ENCODE assay signal across 15 mouse cellular contexts in the genomic region with DNA sequence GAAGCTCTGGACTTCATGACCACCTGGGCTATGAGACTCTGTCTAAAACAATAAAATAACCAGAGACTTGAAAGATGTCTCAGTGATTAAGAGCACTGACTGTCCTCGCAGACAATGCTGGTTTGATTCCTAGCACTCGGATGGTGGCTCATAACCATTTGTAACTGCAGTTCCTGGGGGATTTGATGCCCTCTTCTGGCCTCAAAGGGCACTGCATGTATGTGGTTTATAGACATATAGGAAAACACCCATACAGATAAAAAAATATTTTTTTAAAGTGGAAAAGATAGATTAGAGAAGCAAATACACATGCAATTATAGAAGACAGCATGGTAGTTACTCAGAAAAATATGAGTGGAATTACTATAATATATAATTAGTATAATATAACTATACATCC. TPM values are rescaled to one million over a fixed set of nuclear protein-coding genes. Genes with fewer than 3 reads are reported as not detected.
DNase-seq lines count a peak whose midpoint lies in the region; ATAC-seq and TF ChIP-seq lines count a peak whose summit lies in the region.
"Had no signal": no experiment of that assay in that cellular context is flagged by ENCODE, and none has a peak within 500 bp of the region (broad histone marks: within the 10 kb centered on the region; RNA-seq: fewer than 3 reads in every experiment).

No protein-coding gene starts in this region.

- DNase-seq in heart, adult 11 months = peak; percentile 84
- DNase-seq in heart, postnatal 36 days = no peak
- no peak for DNase-seq in lung, embryonic 14.5 days
- no peak for DNase-seq in lung, postnatal 4 days
- peak; percentile 69 for DNase-seq in MEL (ENCODE audit: low read depth, low spot score)
- DNase-seq in frontal cortex, postnatal 10 days (ENCODE audit: low spot score in 2 of 2) = no peak
- DNase-seq in right cerebral cortex, postnatal 14 days = no peak
- DNase-seq: cerebellum, adult 8-10 months; kidney, adult 9 months; spleen, adult 18-20 months had no signal

- H3K36me3 ChIP-seq in lung, embryonic 14.5 days (ENCODE audit: insufficient read depth) = no peaks in the 10 kb centered on the region
- H3K36me3 ChIP-seq in MEL (ENCODE audit: control insufficient read depth in 1 of 2, insufficient read depth in 2 of 2, low read length in 2 of 2) = peaks cover 0 to 10% of the 10 kb centered on the region in 2 experiments; a peak in 2 of 4 replicates
- H3K36me3 ChIP-seq in small intestine, adult 2 months (ENCODE audit: control insufficient read depth, insufficient read depth, low read length) = no peaks in the 10 kb centered on the region
- H3K36me3 ChIP-seq: hindbrain, embryonic 15.5 days; lung, embryonic 15.5 days had no signal

- H3K4me3 ChIP-seq in lung, embryonic 14.5 days (ENCODE audit: low read depth, low read length) = no peak overlapping the region
- H3K4me3 ChIP-seq in MEL (ENCODE audit: control insufficient read depth in 1 of 2, insufficient read depth in 1 of 2, low read depth in 2 of 2, low read length in 2 of 2) = no peak overlapping the region
- H3K4me3 ChIP-seq in small intestine, adult 2 months (ENCODE audit: low read depth, low read length) = no peak overlapping the region
- H3K4me3 ChIP-seq: forebrain, embryonic 13.5 days; hindbrain, embryonic 15.5 days; lung, embryonic 15.5 days had no signal

- ATAC-seq in lung, embryonic 14.5 days (ENCODE audit: insufficient read depth) = no peak
- ATAC-seq: forebrain, embryonic 13.5 days; Patski had no signal

- H3K79me2 ChIP-seq in MEL (ENCODE audit: control insufficient read depth, insufficient read depth, low read length, poor library complexity) = peaks cover 8% of the 10 kb centered on the region

- TF ChIP-seq CTCF in lung, embryonic 14.5 days (IDR thresholded peaks at IDR 0.05; ENCODE audit: low read depth) = peak; percentile 29; the same call in 1 of the 2 replicates
- peak; percentile 38 to 60 (median 58); a peak in 5 of 6 replicates for TF ChIP-seq CTCF in MEL (IDR thresholded peaks at IDR 0.05 in 2 of 3, conservative IDR thresholded peaks at IDR 0.05 in 1 of 3; ENCODE audit: control insufficient read depth in 1 of 3, insufficient read depth in 1 of 3, low read depth in 2 of 3, low read length in 3 of 3, poor library complexity in 1 of 3, severe bottlenecking in 1 of 3)
- TF ChIP-seq CTCF in small intestine, adult 2 months (IDR thresholded peaks at IDR 0.05; ENCODE audit: extremely low read depth, insufficient read length, insufficient replicate concordance, low read depth, low read length) = peak; percentile 21; the same call in 1 of the 2 replicates

- TF ChIP-seq RAD21 in MEL (IDR thresholded peaks at IDR 0.05; ENCODE audit: low read depth, low read length) = peak; percentile 28

- H3K9me3 ChIP-seq in lung, embryonic 14.5 days (ENCODE audit: low read depth, low read length) = no peaks in the 10 kb centered on the region
- no peaks in the 10 kb centered on the region for H3K9me3 ChIP-seq in MEL (replicated peaks; ENCODE audit: insufficient read depth, low read length)
- H3K9me3 ChIP-seq: forebrain, embryonic 13.5 days; hindbrain, embryonic 15.5 days; lung, embryonic 15.5 days had no signal

- TF ChIP-seq EP300 in MEL (IDR thresholded peaks at IDR 0.05; ENCODE audit: low read depth in 1 of 2, low read length in 2 of 2) = no peak

- 84% methylated on average over 2 of the region's 2 CpGs for WGBS in lung, embryonic 14.5 days
- 69% methylated on average over 2 of the region's 2 CpGs for WGBS in small intestine, adult 2 months

- H3K27ac ChIP-seq in lung, embryonic 14.5 days (ENCODE audit: low read depth) = no peak overlapping the region
- no peak overlapping the region for H3K27ac ChIP-seq in MEL (ENCODE audit: control insufficient read depth, low read depth, low read length)
- H3K27ac ChIP-seq in small intestine, adult 2 months (ENCODE audit: insufficient read depth, low read depth, low read length) = no peak overlapping the region
- H3K27ac ChIP-seq: forebrain, embryonic 13.5 days; hindbrain, embryonic 15.5 days; lung, embryonic 15.5 days had no signal

- no peaks in the 10 kb centered on the region for H3K27me3 ChIP-seq in lung, embryonic 14.5 days (ENCODE audit: insufficient read depth, low read length)
- H3K27me3 ChIP-seq in MEL (ENCODE audit: control insufficient read depth in 1 of 2, insufficient read depth in 2 of 2, low read length in 2 of 2) = no peaks in the 10 kb centered on the region
- H3K27me3 ChIP-seq in small intestine, adult 2 months (ENCODE audit: control insufficient read depth, insufficient read depth, low read length) = no peaks in the 10 kb centered on the region
- H3K27me3 ChIP-seq: hindbrain, embryonic 15.5 days; lung, embryonic 15.5 days; Patski had no signal

- H3K4me2 ChIP-seq in lung, embryonic 14.5 days = no peak overlapping the region
- H3K4me2 ChIP-seq: forebrain, embryonic 13.5 days; hindbrain, embryonic 15.5 days; lung, embryonic 15.5 days had no signal

- no peak for TF ChIP-seq POLR2A in MEL (IDR thresholded peaks at IDR 0.05; ENCODE audit: control insufficient read depth in 1 of 2, insufficient read depth in 1 of 2, low read depth in 1 of 2, low read length in 2 of 2, poor library complexity in 1 of 2)
- TF ChIP-seq POLR2A in small intestine, adult 2 months (IDR thresholded peaks at IDR 0.05; ENCODE audit: low read depth, low read length) = no peak

- intact Hi-C loops in heart, postnatal 36 days (cut with DNase I) = loop anchor here (5.0 kb wide), 1 partner anchor 130 kb away; the partner anchor contains the start of genes Gm28042 and Jmjd7

- H3K4me1 ChIP-seq in lung, embryonic 14.5 days (ENCODE audit: insufficient read depth) = no peaks in the 10 kb centered on the region
- peaks cover 0 to 5% of the 10 kb centered on the region in 2 experiments; a peak in 3 of 4 replicates for H3K4me1 ChIP-seq in MEL (ENCODE audit: control insufficient read depth in 1 of 2, insufficient read depth in 2 of 2, low read length in 2 of 2)
- no peaks in the 10 kb centered on the region for H3K4me1 ChIP-seq in small intestine, adult 2 months (ENCODE audit: control insufficient read depth, insufficient read depth, insufficient read length, low read length)

- no peak overlapping the region for H3K9ac ChIP-seq in lung, embryonic 14.5 days
- H3K9ac ChIP-seq in MEL (ENCODE audit: control insufficient read depth, low read depth, low read length, poor library complexity, severe bottlenecking) = no peak overlapping the region
- H3K9ac ChIP-seq: forebrain, embryonic 13.5 days; hindbrain, embryonic 15.5 days; lung, embryonic 15.5 days had no signal

TF ChIP-seq in MEL, 35 proteins besides CTCF, POLR2A, EP300 and RAD21:
- TF ChIP-seq HCFC1 (IDR thresholded peaks at IDR 0.05; ENCODE audit: low read depth, low read length) (no peak), SMC3 (IDR thresholded peaks at IDR 0.05; ENCODE audit: low read depth, low read length) (peak; percentile 50)

RNA-seq across cellular contexts. Expression of gene Ehd4, which starts 3.2 kb away (rescaled TPM):
- total RNA-seq in heart, postnatal 36 days (2021) = 100 to 1,000 TPM; 372 to 460 TPM
- 60.7 and 62.9 TPM in 2 replicates for polyA plus RNA-seq in lung, embryonic 14.5 days (2014; fragmentation: Nextera tagmentation; extraction: Ambion mirVana)
- total RNA-seq in MEL (2012; rRNA removed) = 14.1 and 15.8 TPM in 2 replicates
- polyA plus RNA-seq in MEL (2012; ENCODE audit: insufficient read depth in 1 of 2, insufficient read length in 2 of 2, low read depth in 1 of 2, low replicate concordance in 2 of 2, missing spikeins in 1 of 2) = 10 to 100 TPM in 1 of 2 experiments, not detected in 1; 35.5 TPM
- 19.6 and 30.7 TPM in 2 replicates for polyA plus RNA-seq in small intestine, adult 2 months (2012; rRNA removed)

Comparison
In these comparisons a context has a peak if more than half of its experiments do, and no peak if none do; other contexts are left out.
1. DNase-seq: peak in heart, adult 11 months (single experiment) and MEL (single experiment); none in heart, postnatal 36 days (0 of 2), lung, embryonic 14.5 days (single experiment), lung, postnatal 4 days (0 of 2), frontal cortex, postnatal 10 days (0 of 2) and right cerebral cortex, postnatal 14 days (single experiment).
2. Peak in every context shown above with its lines, with median percentiles within 50 percentile points of each other: CTCF ChIP-seq.